Mouse (Mus musculus) liver, embryonic 15.5 days (tissue): ENCODE measurements around the gene Prr14. TPM values are rescaled to one million over a fixed set of nuclear protein-coding genes. Genes with fewer than 3 reads are reported as not detected.
A peak's percentile ranks its signal among the peaks of the same experiment; 100 is the strongest.

Experiments
- ATAC-seq: fragments of 200-750 bp; cut with Nextera tagmentation; 2 replicates; pipeline ENCODE4 v1.8.0; 2017; ENCODE audit warnings: moderate number of reproducible peaks, mild to moderate bottlenecking, moderate library complexity; ENCODE audit not compliant: insufficient read depth
- H3K27ac ChIP-seq: fragments of 300-500 bp; sonication (generic); replicated peaks from 2 replicates; pipeline ENCODE4 v1.5.1; 2015; ENCODE audit warnings: mild to moderate bottlenecking, inconsistent platforms
- H3K27me3 ChIP-seq: fragments of 300-500 bp; sonication (generic); 2 replicates; pipeline ENCODE4 v1.6.1; 2015; ENCODE audit warnings: mild to moderate bottlenecking, inconsistent platforms
- H3K36me3 ChIP-seq: fragments of 300-500 bp; sonication (generic); replicated peaks from 2 replicates; pipeline ENCODE4 v1.6.1; 2015; ENCODE audit warnings: moderate library complexity, mild to moderate bottlenecking, inconsistent platforms
- H3K4me1 ChIP-seq: fragments of 300-500 bp; sonication (generic); replicated peaks from 2 replicates; pipeline ENCODE4 v1.6.1; 2015; ENCODE audit warnings: inconsistent platforms
- H3K4me2 ChIP-seq: fragments of 300-500 bp; sonication (generic); 2 replicates; pipeline ENCODE4 v1.6.1; 2015; ENCODE audit warnings: moderate library complexity, mild to moderate bottlenecking, inconsistent platforms
- H3K4me3 ChIP-seq: fragments of 300-500 bp; sonication (generic); replicated peaks from 2 replicates; pipeline ENCODE4 v1.5.1; 2015; ENCODE audit warnings: mild to moderate bottlenecking, inconsistent platforms
- H3K9ac ChIP-seq: fragments of 300-500 bp; sonication (generic); 2 replicates; pipeline ENCODE4 v1.6.1; 2015; ENCODE audit warnings: moderate library complexity, mild to moderate bottlenecking, inconsistent platforms
- H3K9me3 ChIP-seq: fragments of 300-500 bp; sonication (generic); replicated peaks from 2 replicates; pipeline ENCODE4 v1.6.1; 2016; ENCODE audit warnings: inconsistent platforms
- WGBS: fragments of 180-500 bp; shearing (Covaris S2); methylation state at CpG from one replicate; pipeline ENCODE4 v1.1.7; 2015; ENCODE audit warnings: mixed read lengths; ENCODE audit not compliant: insufficient replicate concordance; 5-methylcytosine and 5-hydroxymethylcytosine counted together
- polyA plus RNA-seq: library from polyadenylated mRNA; unstranded; fragments of >200 nt; fragmentation: Nextera tagmentation; extraction: Ambion mirVana; gene quantifications from 2 replicates; pipeline ENCODE4 v1.2.1, GENCODE M21; 2015

Gene Prr14
- polyA plus RNA-seq, 1 experiment from 2014 or later: 19.8 TPM

GRCm38 (mm10) chr7:127472060-127472459, 12.6 kb downstream of the Prr14 start:
- peak overlapping the region; percentile 83 for H3K4me3 ChIP-seq
- 7% methylated on average over 7 of the region's 7 CpGs for WGBS
- H3K36me3 ChIP-seq: peaks cover 60% of the 10 kb centered on the region
- H3K9ac ChIP-seq: peak overlapping the region; percentile 94
- peak overlapping the region; percentile 94 for H3K4me2 ChIP-seq
- H3K4me1 ChIP-seq: peaks cover 49% of the 10 kb centered on the region
- ATAC-seq: no peak
- H3K27me3 ChIP-seq: no peaks in the 10 kb centered on the region
- H3K27ac ChIP-seq: peak overlapping the region; percentile 96
- no peaks in the 10 kb centered on the region for H3K9me3 ChIP-seq

GRCm38 (mm10) chr7:127473705-127474104, 14.3 kb downstream of the Prr14 start:
- no peak overlapping the region for H3K9ac ChIP-seq
- no peak for ATAC-seq

GRCm38 (mm10) chr7:127474378-127475070, 15.1 kb downstream of the Prr14 start:
- 80% methylated on average over 6 of the region's 6 CpGs for WGBS
- no peak for ATAC-seq
- Histone ChIP-seq H3K4me3 (no peak overlapping the region), H3K27me3 (no peaks in the 10 kb centered on the region), H3K27ac (no peak overlapping the region), H3K9me3 (no peaks in the 10 kb centered on the region), H3K4me2 (no peak overlapping the region), H3K36me3 (peaks cover 44% of the 10 kb centered on the region), H3K4me1 (peaks cover 54% of the 10 kb centered on the region), H3K9ac (no peak overlapping the region)

More at GRCm38 (mm10) chr7:127473705-127474104, 14.3 kb downstream of the Prr14 start:
- peaks cover 44% of the 10 kb centered on the region for H3K36me3 ChIP-seq
- H3K4me3 ChIP-seq: no peak overlapping the region
- no peak overlapping the region for H3K4me2 ChIP-seq
- WGBS: 82% methylated on average over 5 of the region's 5 CpGs
- H3K9me3 ChIP-seq: no peaks in the 10 kb centered on the region
- H3K27ac ChIP-seq: no peak overlapping the region
- H3K27me3 ChIP-seq: no peaks in the 10 kb centered on the region
- peaks cover 56% of the 10 kb centered on the region for H3K4me1 ChIP-seq

GRCm38 (mm10) chr7:127475186-127475740, 15.9 kb downstream of the Prr14 start:
- H3K4me3 ChIP-seq: no peak overlapping the region
- peaks cover 54% of the 10 kb centered on the region for H3K4me1 ChIP-seq
- H3K27me3 ChIP-seq: no peaks in the 10 kb centered on the region
- WGBS: 90% methylated on average over 11 of the region's 11 CpGs
- H3K27ac ChIP-seq: no peak overlapping the region
- H3K9ac ChIP-seq: no peak overlapping the region
- no peak overlapping the region for H3K4me2 ChIP-seq
- ATAC-seq: no peak
- H3K9me3 ChIP-seq: no peaks in the 10 kb centered on the region
- peaks cover 44% of the 10 kb centered on the region for H3K36me3 ChIP-seq

- Histone ChIP-seq H3K27ac (peak overlapping the region; percentile 99; the same call in 1 of the 2 replicates), H3K4me1 (peaks cover 63% of the 10 kb centered on the region), H3K4me2 (peak overlapping the region; percentile 93), H3K4me3 (no peak overlapping the region; the same call in 1 of the 2 replicates), H3K36me3 (peaks cover 52% of the 10 kb centered on the region), H3K27me3 (no peaks in the 10 kb centered on the region), H3K9ac (no peak overlapping the region; the same call in 1 of the 2 replicates), H3K9me3 (no peaks in the 10 kb centered on the region)
- WGBS: 91% methylated on average over 11 of the region's 11 CpGs
- no peak for ATAC-seq
These were observed 16.9 kb downstream of the Prr14 start for GRCm38 (mm10) chr7:127476336-127476735.

GRCm38 (mm10) chr7:127476855-127477254, 17.4 kb downstream of the Prr14 start:
- peak overlapping the region; percentile 99 for H3K4me3 ChIP-seq
- peak overlapping the region; percentile 99 for H3K27ac ChIP-seq
- H3K4me2 ChIP-seq: peak overlapping the region; percentile 93
- H3K36me3 ChIP-seq: peaks cover 57% of the 10 kb centered on the region
- peaks cover 67% of the 10 kb centered on the region for H3K4me1 ChIP-seq
- H3K9ac ChIP-seq: peak overlapping the region; percentile 67
- ATAC-seq: no peak
- H3K27me3 ChIP-seq: no peaks in the 10 kb centered on the region
- H3K9me3 ChIP-seq: no peaks in the 10 kb centered on the region
- WGBS: 73% methylated on average over 4 of the region's 4 CpGs

- H3K9ac ChIP-seq: peak overlapping the region; percentile 99
- peak; percentile 92 for ATAC-seq
- peaks cover 62% of the 10 kb centered on the region for H3K4me1 ChIP-seq
- H3K4me2 ChIP-seq: peak overlapping the region; percentile 93
- H3K9me3 ChIP-seq: no peaks in the 10 kb centered on the region
- no peaks in the 10 kb centered on the region for H3K27me3 ChIP-seq
- H3K27ac ChIP-seq: peak overlapping the region; percentile 99
- peaks cover 65% of the 10 kb centered on the region for H3K36me3 ChIP-seq
- WGBS: under 1% methylated on average over 50 of the region's 50 CpGs
- H3K4me3 ChIP-seq: peak overlapping the region; percentile 99
These were observed 18.6 kb downstream of the Prr14 start for GRCm38 (mm10) chr7:127477687-127478634.

- WGBS: 0% methylated on average over 62 of the region's 62 CpGs
- Histone ChIP-seq H3K9me3 (no peaks in the 10 kb centered on the region), H3K4me2 (peak within 1 kb of the TSS; percentile 93), H3K27ac (peak within 1 kb of the TSS; percentile 99), H3K9ac (peak within 1 kb of the TSS; percentile 99), H3K4me3 (peak within 1 kb of the TSS; percentile 99), H3K36me3 (peaks cover 65% of the 10 kb centered on the region), H3K27me3 (no peaks in the 10 kb centered on the region), H3K4me1 (peaks cover 58% of the 10 kb centered on the region)
- ATAC-seq: peak; percentile 41
These were observed 19.4 kb downstream of the Prr14 start, which contains the start of gene Fbrs for GRCm38 (mm10) chr7:127478635-127479317. Gene Fbrs (plus strand): TSS chr7:127479199.

GRCm38 (mm10) chr7:127479318-127480225, 20.2 kb downstream of the Prr14 start:
- H3K36me3 ChIP-seq: peaks cover 65% of the 10 kb centered on the region
- peak overlapping the region; percentile 99 for H3K4me3 ChIP-seq
- ATAC-seq: no peak
- 3% methylated on average over 48 of the region's 48 CpGs for WGBS
- peak overlapping the region; percentile 99 for H3K9ac ChIP-seq
- peaks cover 57% of the 10 kb centered on the region for H3K4me1 ChIP-seq
- no peaks in the 10 kb centered on the region for H3K9me3 ChIP-seq
- H3K27ac ChIP-seq: peak overlapping the region; percentile 99
- H3K4me2 ChIP-seq: peak overlapping the region; percentile 93
- no peaks in the 10 kb centered on the region for H3K27me3 ChIP-seq

- Histone ChIP-seq H3K4me1 (peaks cover 57% of the 10 kb centered on the region), H3K4me2 (peak overlapping the region; percentile 93), H3K27me3 (no peaks in the 10 kb centered on the region), H3K4me3 (peak overlapping the region; percentile 99), H3K27ac (peak overlapping the region; percentile 99), H3K9me3 (no peaks in the 10 kb centered on the region), H3K36me3 (peaks cover 65% of the 10 kb centered on the region), H3K9ac (peak overlapping the region; percentile 99)
- no peak for ATAC-seq
- 18% methylated on average over 2 of the region's 2 CpGs for WGBS
These were observed 20.9 kb downstream of the Prr14 start for GRCm38 (mm10) chr7:127480321-127480720.
